Mouse (Mus musculus) intestine, embryonic 14.5 days (tissue): ENCODE results near the gene Slc39a1. TPM values are rescaled to one million over a fixed set of nuclear protein-coding genes. Genes with fewer than 3 reads are reported as not detected.
A peak's percentile ranks its signal among the peaks of the same experiment; 100 is the strongest.

Source experiments
- ATAC-seq: fragments of 200-750 bp; cut with Nextera tagmentation; replicated peaks from 2 replicates; pipeline ENCODE4 v1.8.0; 2017; ENCODE audit warnings: low read depth, moderate number of reproducible peaks, moderate TSS enrichment, moderate library complexity; ENCODE audit not compliant: low FRiP score, low TSS enrichment
- DNase-seq: peaks from one replicate; pipeline ENCODE4 v3.0.0-alpha.2; 2018; ENCODE audit warnings: low spot score
- H3K27ac ChIP-seq: fragments of 300-500 bp; sonication (generic); 2 replicates; pipeline ENCODE4 v1.5.1; 2014; ENCODE audit warnings: low read depth, mild to moderate bottlenecking, control low read depth
- H3K27me3 ChIP-seq: fragments of 300-500 bp; sonication (generic); replicated peaks from 2 replicates; pipeline ENCODE4 v1.6.1; 2014; ENCODE audit warnings: low read length, control low read depth; ENCODE audit not compliant: control insufficient read depth, insufficient read depth
- H3K36me3 ChIP-seq: fragments of 300-500 bp; sonication (generic); 2 replicates; pipeline ENCODE4 v1.6.1; 2014; ENCODE audit warnings: low read length, control low read depth; ENCODE audit not compliant: control insufficient read depth, insufficient read depth
- H3K4me1 ChIP-seq: fragments of 300-500 bp; sonication (generic); replicated peaks from 2 replicates; pipeline ENCODE4 v1.6.1; 2014; ENCODE audit warnings: low read length, control low read depth, mixed read lengths; ENCODE audit not compliant: control insufficient read depth, insufficient read depth
- H3K4me2 ChIP-seq: fragments of 300-500 bp; sonication (generic); 2 replicates; pipeline ENCODE4 v1.6.1; 2014; ENCODE audit warnings: low read length
- H3K4me3 ChIP-seq: fragments of 300-500 bp; sonication (generic); 2 replicates; pipeline ENCODE4 v1.5.1; 2014; ENCODE audit warnings: low read depth, low read length, control low read depth, mixed read lengths
- H3K9ac ChIP-seq: fragments of 300-500 bp; sonication (generic); 2 replicates; pipeline ENCODE4 v1.6.1; 2014; ENCODE audit warnings: mild to moderate bottlenecking, low read length
- H3K9me3 ChIP-seq: fragments of 300-500 bp; sonication (generic); 2 replicates; pipeline ENCODE4 v1.6.1; 2016; ENCODE audit warnings: low read length, control low read depth; ENCODE audit not compliant: control insufficient read depth
- WGBS: fragments of 180-500 bp; shearing (Covaris S2); extraction: QIAGEN DNeasy Blood & Tissue Kit; methylation state at CpG from one replicate; pipeline ENCODE4 v1.1.7; 2014; 5-methylcytosine and 5-hydroxymethylcytosine counted together
- polyA plus RNA-seq: library from polyadenylated mRNA; unstranded; fragments of >200 nt; fragmentation: Nextera tagmentation; extraction: Ambion mirVana; gene quantifications from 2 replicates; pipeline ENCODE4 v1.2.1, GENCODE M21; 2014

The Slc39a1 gene
- polyA plus RNA-seq, 1 experiment from 2014 or later: 104 TPM

DNA sequence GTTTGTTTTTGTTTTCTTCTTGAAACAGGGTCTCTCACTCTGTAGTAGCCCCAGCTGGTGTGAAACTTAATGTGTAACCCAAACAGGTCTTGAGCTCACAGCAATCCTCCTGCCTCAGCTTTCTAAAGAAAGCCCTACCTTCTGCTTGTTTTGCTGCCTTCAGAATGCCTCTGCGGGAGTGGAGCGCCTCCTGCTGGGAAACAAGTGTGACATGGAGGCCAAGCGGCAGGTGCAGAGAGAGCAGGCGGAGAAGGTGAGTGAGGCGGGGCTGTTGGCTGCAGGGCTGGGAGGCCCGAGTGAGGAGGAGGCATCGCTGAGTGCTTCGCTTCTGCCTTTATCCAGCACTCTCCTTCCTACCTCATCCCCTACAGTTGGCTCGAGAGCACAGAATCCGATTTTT is 23.6 kb upstream of the Slc39a1 start:
- DNase-seq (no peak), ATAC-seq (no peak)
- Histone ChIP-seq H3K4me3 (no peak overlapping the region), H3K9me3 (no peaks in the 10 kb centered on the region; the same call in 1 of the 2 replicates), H3K27me3 (no peaks in the 10 kb centered on the region), H3K9ac (no peak overlapping the region), H3K4me1 (peaks cover 13% of the 10 kb centered on the region), H3K27ac (no peak overlapping the region), H3K4me2 (no peak overlapping the region), H3K36me3 (peaks cover 17% of the 10 kb centered on the region)
- 80% methylated on average over 10 of the region's 10 CpGs for WGBS

DNA sequence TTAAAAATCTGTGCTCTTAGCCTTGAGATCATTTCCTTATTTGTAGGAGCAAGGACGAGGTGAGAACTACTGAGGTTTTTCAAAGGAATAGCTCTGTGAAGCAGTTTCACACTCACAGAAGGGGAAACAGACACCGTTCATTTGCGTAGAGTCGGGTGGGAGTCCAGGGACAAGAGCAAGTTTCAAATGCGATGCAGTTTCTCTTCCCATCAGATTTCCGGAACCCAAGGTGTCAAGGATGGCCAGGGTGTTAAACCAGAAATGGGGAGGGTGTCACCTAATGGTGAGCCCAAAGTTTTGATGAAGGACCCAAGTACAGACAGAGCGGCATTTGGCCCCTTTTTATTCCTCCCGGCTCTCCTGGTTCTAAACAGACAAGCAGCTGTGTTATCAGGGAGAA is 16.9 kb upstream of the Slc39a1 start:
- Histone ChIP-seq H3K27me3 (no peaks in the 10 kb centered on the region), H3K4me3 (peak overlapping the region; percentile 83), H3K36me3 (peaks cover 21% of the 10 kb centered on the region), H3K4me2 (peak overlapping the region; percentile 64), H3K9me3 (no peaks in the 10 kb centered on the region; the same call in 1 of the 2 replicates), H3K4me1 (0 out of 2 replicates have a peak, but pooled peaks cover 3% of the 10 kb centered on the region), H3K27ac (peak overlapping the region; percentile 95; the same call in 1 of the 2 replicates), H3K9ac (peak overlapping the region; percentile 80)
- DNase-seq (no peak), ATAC-seq (no peak)
- WGBS: 10% methylated on average over 8 of the region's 8 CpGs

DNA sequence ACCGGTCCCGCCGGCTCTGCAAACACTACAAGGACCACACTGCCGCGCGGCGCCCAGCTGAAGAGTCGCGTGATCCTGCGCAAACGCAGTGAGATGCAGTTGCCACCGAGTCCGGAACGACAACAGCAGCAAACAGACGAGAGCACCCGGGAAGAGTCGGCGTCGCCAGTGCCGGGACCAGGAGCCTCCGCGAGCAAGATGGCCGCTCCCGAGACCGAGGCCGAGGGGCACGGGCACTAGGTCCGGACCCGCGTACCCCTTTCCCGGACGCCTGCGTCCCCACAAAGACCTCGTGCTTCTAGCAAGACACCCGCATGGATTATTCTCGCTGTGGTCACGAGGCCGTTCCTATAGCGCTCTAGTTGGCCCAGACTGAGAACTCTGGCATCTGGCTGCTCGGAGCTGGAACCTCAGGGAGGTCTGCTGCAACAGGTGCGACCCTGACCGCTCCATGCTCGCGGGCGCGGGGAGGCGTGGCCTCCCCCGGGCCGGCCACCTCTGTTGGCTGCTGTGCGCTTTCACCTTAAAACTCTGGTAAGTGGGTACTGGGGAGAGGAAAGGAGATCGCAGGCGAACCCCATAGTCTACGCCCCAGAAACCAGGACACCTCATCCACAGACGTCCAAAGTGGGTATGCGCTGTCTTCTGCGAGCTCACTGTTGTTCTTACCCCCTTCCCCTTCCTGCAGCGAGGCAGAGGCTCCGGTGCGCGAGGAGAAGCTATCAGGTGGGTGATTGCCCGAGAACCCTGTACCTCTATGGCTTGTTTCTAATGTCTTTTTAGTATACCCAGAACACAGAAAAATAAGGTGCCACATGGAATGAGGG is 16.3 kb upstream of the Slc39a1 start, which contains the start of gene Jtb:
Gene Jtb, plus strand, starts transcription at position 91 of the 827 bp plus-strand sequence.
- H3K27me3 ChIP-seq: no peaks in the 10 kb centered on the region
- H3K9me3 ChIP-seq: no peaks in the 10 kb centered on the region; the same call in 1 of the 2 replicates
- H3K27ac ChIP-seq: peak within 1 kb of the TSS; percentile 95
- DNase-seq: peak; percentile 94
- ATAC-seq: peak; percentile 97
- H3K4me3 ChIP-seq: peak within 1 kb of the TSS; percentile 83
- H3K4me1 ChIP-seq: 0 out of 2 replicates have a peak, but pooled peaks cover 3% of the 10 kb centered on the region
- peak within 1 kb of the TSS; percentile 64 for H3K4me2 ChIP-seq
- peaks cover 21% of the 10 kb centered on the region for H3K36me3 ChIP-seq
- WGBS: 0% methylated on average over 61 of the region's 61 CpGs
- peak within 1 kb of the TSS; percentile 80 for H3K9ac ChIP-seq

DNA sequence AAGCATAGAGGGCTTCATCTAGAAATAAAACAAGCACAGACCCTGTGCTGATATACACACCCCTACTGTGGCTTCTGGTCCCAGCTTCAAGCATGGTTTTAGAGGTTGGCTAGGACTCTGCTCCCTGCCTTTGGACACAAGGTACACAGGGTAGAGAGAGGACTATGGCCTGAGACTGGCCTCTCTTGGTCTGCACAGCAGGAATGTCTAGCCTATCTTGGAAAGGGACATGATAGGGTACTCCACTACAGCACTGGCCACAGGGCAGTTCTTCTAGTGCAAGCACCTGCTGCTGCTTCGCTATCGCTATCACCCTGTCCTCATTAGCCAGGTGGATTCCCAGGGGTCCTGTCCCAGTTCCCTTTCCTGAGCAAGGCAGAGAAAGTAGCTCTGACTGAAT is 6.7 kb upstream of the Slc39a1 start:
- 0 out of 2 replicates have a peak, but pooled peaks cover 3% of the 10 kb centered on the region for H3K36me3 ChIP-seq
- DNase-seq (no peak), ATAC-seq (no peak)
- 93% methylated on average over 2 of the region's 2 CpGs for WGBS
- H3K9me3 ChIP-seq: no peaks in the 10 kb centered on the region
- H3K4me2 ChIP-seq: no peak overlapping the region
- no peak overlapping the region for H3K9ac ChIP-seq
- peaks cover 9% of the 10 kb centered on the region for H3K4me1 ChIP-seq
- H3K4me3 ChIP-seq: no peak overlapping the region
- H3K27me3 ChIP-seq: no peaks in the 10 kb centered on the region
- no peak overlapping the region for H3K27ac ChIP-seq

DNA sequence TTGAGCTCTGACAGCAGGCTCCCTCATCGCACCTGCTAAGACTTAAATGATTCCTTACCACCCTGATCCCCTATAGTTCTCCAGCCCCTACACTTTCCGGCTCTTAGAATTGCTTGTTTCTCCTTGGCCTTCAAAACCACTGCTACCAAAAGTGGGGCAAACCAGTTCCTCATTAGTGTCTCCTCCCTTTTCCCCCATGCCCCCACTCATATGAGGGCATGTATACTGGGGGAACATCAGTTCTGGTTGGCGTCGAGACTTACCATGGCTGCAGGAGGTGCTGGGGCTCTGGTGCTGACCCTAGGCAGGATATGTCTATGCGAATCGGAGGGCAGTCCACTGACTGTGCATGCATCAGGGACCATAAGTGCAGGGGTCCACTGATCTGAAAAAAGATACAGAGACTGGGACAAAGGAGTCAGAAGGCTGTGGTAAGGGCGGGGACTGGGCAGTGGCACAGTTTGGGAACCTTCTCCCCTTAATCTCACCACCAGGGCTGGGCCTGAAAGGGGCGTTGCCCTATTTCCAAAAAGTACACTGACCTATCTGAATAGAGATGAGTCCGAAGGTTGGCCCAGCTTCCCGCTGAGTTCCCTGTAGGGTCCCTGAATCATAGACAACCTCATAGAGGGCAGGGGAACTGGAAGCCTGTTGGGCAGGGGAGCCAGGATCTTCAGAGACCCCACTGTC is 6.2 kb upstream of the Slc39a1 start:
- DNase-seq (no peak), ATAC-seq (no peak)
- Histone ChIP-seq H3K27me3 (no peaks in the 10 kb centered on the region), H3K36me3 (0 out of 2 replicates have a peak, but pooled peaks cover 3% of the 10 kb centered on the region), H3K27ac (no peak overlapping the region), H3K9me3 (no peaks in the 10 kb centered on the region), H3K4me2 (peak overlapping the region; percentile 68; the same call in 1 of the 2 replicates), H3K4me3 (no peak overlapping the region), H3K9ac (no peak overlapping the region), H3K4me1 (peaks cover 9% of the 10 kb centered on the region)
- WGBS: 80% methylated on average over 10 of the region's 10 CpGs

DNA sequence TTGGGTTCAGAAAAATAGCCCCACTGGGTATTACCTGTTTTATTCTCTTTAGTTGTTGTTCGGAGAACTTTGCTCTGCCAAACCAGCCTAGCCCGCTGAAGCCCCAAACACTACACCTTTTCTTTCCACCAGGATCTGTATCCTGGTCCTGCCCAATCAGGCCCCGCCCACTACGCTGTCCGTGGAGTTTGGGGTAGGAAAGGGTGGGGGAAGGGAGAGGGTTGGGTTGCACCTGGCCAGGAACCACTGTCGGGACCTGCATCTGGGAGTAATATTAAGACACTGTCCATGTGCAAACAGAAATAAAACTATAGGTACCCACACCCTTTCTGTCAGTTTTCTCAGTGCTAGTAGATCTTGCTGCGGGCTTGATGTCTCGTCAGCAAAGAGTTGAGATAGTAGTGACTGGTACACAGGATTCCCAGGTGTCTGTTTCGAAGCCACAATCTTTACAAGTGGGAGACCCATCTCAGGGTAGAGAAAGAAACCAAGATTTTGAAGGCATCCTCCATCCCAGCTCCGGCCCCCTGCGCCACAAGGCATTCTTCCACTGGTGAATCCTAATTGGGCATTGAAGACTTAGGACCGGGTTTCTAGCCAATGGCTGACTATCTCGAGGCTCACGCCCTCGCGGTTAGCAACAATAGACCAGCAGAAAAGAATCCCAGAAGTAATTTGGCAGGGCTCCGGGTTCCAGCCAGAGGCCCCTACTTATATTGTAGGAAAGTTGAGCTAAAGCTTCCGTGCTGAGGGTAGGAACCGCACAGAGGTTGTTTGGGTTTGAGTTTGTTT is 4.8 kb upstream of the Slc39a1 start, which contains the start of gene Creb3l4:
Gene Creb3l4, minus strand, starts transcription at position 529 of the 792 bp plus-strand sequence.
- peaks cover 12% of the 10 kb centered on the region for H3K4me1 ChIP-seq
- H3K27me3 ChIP-seq: no peaks in the 10 kb centered on the region
- peak within 1 kb of the TSS; percentile 68 for H3K4me2 ChIP-seq
- H3K36me3 ChIP-seq: no peaks in the 10 kb centered on the region
- peak within 1 kb of the TSS; percentile 12 for H3K27ac ChIP-seq
- peak within 1 kb of the TSS; percentile 37 for H3K4me3 ChIP-seq
- peak; percentile 48 for ATAC-seq
- DNase-seq: peak; percentile 73
- WGBS: 4% methylated on average over 19 of the region's 19 CpGs
- peak within 1 kb of the TSS; percentile 35 for H3K9ac ChIP-seq
- no peaks in the 10 kb centered on the region for H3K9me3 ChIP-seq

DNA sequence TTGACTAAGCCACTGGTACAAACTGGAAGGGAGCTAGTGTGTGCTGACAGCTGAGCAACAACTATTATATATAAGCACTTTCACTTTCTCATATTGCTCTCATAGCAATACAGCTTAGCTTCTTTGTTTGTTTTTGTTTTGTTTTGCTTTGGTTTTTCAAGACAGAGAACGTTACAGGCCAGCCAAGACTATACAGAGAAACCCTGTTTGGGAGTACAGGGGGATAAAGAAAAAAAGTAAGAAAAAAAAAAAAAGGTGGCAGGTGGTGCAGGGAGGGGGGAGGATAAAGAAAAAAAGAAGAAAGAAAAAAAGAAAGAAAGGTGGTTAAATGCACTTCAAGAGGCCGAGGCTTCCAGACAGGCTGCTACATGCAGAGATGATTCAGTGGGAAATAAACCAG is 2.6 kb upstream of the Slc39a1 start:
- peaks cover 17% of the 10 kb centered on the region for H3K4me1 ChIP-seq
- no peak overlapping the region for H3K27ac ChIP-seq
- DNase-seq (no peak), ATAC-seq (no peak)
- H3K4me2 ChIP-seq: no peak overlapping the region
- H3K4me3 ChIP-seq: no peak overlapping the region
- peaks cover 6% of the 10 kb centered on the region for H3K36me3 ChIP-seq
- no peaks in the 10 kb centered on the region for H3K27me3 ChIP-seq
- no peaks in the 10 kb centered on the region for H3K9me3 ChIP-seq
- WGBS: 73% methylated on average over 2 of the region's 2 CpGs
- no peak overlapping the region for H3K9ac ChIP-seq

DNA sequence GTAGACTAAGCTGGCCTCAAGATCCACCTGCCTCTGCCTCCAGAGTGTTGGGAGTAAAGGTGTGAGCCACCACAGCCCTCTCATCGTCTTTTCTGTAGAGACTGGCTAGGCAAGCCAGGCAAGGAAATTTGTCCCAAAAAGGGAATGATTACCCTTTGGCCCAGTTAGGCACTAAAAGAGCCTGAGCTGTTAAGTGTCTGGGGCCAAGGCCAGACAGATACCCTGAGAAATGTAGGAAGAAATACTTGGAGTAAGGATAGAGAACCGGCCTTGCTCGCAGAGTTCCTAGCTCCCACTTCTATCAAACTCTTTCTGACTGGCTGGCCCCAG is 377 bp upstream of the Slc39a1 start:
- H3K4me1 ChIP-seq: peaks cover 15% of the 10 kb centered on the region
- no peaks in the 10 kb centered on the region for H3K9me3 ChIP-seq
- H3K4me2 ChIP-seq: peak overlapping the region; percentile 93
- ATAC-seq: peak; percentile 38
- no peaks in the 10 kb centered on the region for H3K27me3 ChIP-seq
- H3K4me3 ChIP-seq: peak overlapping the region; percentile 79
- no peak for DNase-seq
- peak overlapping the region; percentile 81 for H3K9ac ChIP-seq
- peak overlapping the region; percentile 95 for H3K27ac ChIP-seq
- under 1% methylated on average over 3 of the region's 3 CpGs for WGBS
- peaks cover 19% of the 10 kb centered on the region for H3K36me3 ChIP-seq
